Mouse (Mus musculus): ENCODE measurements around the gene Ubl7.

Gene Ubl7

GRCm38 (mm10) chr9:57912571-57912970 is 1.8 kb downstream of the Ubl7 start:
- in situ Hi-C loops (cut with MboI, MseI) = loop anchor here (5.0 kb wide), 1 partner anchor 50 kb away; no protein-coding TSS in a partner anchor

GRCm38 (mm10) chr9:57921491-57922060 is 10.8 kb downstream of the Ubl7 start:
- in situ Hi-C loops (cut with MboI, MseI) = no loop called here

DNA sequence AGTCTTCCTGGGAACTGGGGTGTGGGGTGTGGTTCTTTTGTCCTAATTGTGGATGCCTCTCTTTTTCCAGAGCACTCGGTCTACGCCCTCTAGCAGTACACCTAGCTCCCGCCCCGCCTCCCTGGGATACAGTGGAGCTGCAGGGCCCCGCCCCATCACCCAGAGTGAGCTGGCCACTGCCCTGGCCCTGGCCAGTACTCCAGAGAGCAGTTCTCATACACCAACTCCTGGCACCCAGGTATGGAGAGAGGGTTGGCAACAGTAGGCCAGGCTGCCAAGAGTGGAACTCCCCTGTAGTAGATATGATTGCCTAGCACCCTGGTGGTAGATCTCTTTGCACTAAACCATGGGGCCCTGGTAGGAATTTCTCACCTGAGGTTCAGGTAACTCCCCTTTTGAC is 11.6 kb downstream of the Ubl7 start:
- in situ Hi-C loops (cut with MboI, MseI) = no loop called here

DNA sequence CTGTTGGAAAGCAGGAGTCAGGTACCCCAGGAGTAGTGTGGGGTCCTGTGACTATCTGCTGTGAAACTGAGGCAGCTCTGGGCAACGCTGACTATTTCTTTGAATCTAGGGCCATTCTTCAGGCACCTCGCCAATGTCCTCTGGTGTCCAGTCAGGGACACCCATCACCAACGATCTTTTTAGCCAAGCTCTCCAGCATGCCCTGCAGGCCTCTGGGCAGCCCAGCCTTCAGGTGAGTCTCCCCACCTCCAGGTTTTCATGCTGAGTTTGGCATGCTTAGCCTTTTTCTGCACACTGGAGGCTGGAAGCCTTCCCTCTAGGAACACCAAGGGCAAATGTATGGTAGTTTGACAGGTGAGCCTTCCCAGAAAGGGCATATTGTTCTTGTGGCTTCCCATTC is 12.3 kb downstream of the Ubl7 start:
- in situ Hi-C loops (cut with MboI, MseI) = no loop called here

DNA sequence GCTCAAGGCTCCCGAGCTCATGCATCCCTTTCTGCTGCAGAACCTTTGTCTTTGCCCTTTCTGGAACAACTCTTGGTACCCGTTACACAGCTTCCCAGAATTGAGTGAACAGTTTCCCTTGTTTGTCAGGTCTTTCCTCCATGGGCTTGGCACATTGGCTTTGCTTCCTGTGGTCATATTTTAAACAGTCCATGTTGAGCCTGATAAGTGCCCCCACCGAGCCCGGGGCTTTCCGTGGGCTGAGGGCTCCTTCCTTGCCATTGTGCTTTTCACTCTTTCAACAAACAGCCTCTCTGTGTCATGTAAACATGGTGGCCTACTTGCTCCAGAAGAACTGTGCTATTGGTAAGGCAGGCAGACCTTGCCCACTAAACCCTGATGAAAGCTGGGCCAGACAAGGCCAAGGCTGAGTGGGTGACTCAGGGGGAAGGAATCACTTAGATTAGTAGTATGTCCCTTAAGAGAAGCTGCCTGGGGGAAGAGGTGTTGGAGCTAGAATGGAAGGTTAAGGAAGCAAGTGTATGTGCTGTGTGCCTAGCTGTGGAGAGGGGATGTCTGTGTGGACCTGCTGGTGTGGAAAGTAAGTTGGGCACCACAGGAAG is 20.5 kb downstream of the Ubl7 start:
- in situ Hi-C loops (cut with MboI, MseI) = no loop called here

- in situ Hi-C loops (cut with MboI, MseI) = no loop called here
Measured at GRCm38 (mm10) chr9:57932253-57932652, 21.5 kb downstream of the Ubl7 start.

DNA sequence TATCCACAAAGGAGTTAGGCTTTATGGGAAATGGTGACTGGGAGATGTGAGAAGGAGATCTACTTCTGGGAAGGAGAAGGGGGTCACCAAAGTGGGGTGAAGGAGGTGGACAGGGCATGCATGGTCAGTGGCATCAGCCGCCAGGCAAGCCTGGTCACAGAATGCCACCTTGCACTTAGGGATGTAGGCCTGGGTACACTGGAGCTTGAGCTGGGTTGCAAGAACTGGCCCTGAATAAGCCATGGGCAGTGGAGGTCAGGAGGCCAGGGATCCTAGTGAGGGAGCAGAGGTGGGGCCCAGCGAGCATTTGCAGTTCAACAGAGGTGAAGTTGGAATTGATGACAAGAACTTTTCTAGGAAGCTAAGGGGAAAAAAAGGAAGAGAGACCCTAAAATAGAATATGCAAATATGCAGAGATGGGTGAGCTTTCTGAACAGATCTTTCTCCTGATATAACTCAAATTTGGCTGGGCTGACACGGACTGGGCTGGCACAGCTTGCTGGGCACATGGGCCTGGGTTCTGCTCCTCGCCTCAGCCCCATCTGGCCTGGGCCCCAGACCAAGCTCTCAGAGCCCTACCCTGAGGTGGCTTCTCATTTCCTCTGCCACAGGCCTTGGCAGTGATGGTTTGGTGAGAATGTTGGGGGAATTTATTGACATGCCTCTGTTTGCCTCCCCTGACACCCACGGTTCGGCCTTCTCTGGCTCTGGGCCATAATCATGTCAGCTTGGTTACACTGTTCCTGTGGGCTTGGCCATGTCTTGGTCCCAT is 22.2 kb downstream of the Ubl7 start:
- in situ Hi-C loops (cut with MboI, MseI) = no loop called here

DNA sequence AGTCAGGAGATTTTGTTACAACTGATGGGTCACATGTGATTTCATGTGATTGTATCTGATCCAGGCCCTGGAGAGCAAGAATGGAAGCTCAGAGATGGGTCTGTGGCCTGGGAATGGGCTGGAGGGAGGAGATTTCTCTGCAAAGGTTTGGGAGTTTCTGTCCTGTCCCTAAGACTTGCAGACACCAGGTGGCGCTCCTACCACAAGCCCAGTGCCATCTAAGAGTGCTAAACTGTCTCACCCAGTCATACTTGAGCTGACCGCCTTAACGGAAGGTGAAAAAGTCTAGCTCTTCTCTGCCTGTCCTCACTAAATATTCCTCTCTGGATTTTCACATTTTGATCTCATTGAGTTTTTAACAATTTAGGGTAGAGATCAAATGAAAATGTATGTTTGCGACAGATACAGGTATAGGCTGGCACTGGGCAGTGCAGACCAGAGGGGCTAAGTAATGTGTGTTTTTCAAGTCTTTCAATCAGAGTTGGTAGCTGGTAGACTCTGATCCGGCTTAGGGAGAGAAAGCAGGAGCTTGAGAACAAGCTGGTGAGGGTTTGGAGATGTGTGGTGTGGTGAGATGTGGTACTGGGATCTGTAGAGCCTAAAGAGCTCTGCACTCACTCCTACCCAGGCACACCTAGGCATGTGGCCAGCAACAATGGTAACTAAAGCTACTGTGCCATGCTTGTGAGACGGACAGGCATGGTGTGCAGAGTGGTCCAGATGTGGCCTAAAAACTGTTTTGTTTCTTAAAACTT is 25.1 kb downstream of the Ubl7 start:
- in situ Hi-C loops (cut with MboI, MseI) = loop anchor here (5.0 kb wide), 2 partner anchors 56 to 74 kb away; no protein-coding TSS in a partner anchor

- in situ Hi-C loops (cut with MboI, MseI) = loop anchor here (5.0 kb wide), 2 partner anchors 55 to 75 kb away; no protein-coding TSS in a partner anchor
Measured at GRCm38 (mm10) chr9:57937171-57937570, 26.4 kb downstream of the Ubl7 start.

- in situ Hi-C loops (cut with MboI, MseI) = loop anchor here (5.0 kb wide), 2 partner anchors 55 to 75 kb away; no protein-coding TSS in a partner anchor
Measured at GRCm38 (mm10) chr9:57937651-57938050, 26.9 kb downstream of the Ubl7 start.

GRCm38 (mm10) chr9:57938225-57939055 is 27.7 kb downstream of the Ubl7 start:
- in situ Hi-C loops (cut with MboI, MseI) = loop anchor here (5.0 kb wide), 2 partner anchors 54 to 76 kb away; no protein-coding TSS in a partner anchor

- in situ Hi-C loops (cut with MboI, MseI) = loop anchor here (5.0 kb wide), 2 partner anchors 53 to 77 kb away; no protein-coding TSS in a partner anchor
Measured at GRCm38 (mm10) chr9:57939431-57940348, 28.9 kb downstream of the Ubl7 start, which contains the start of gene Sema7a. TSS of gene Sema7a (plus strand) at chr9:57940112.

GRCm38 (mm10) chr9:57940349-57940794 is 29.6 kb downstream of the Ubl7 start:
- in situ Hi-C loops (cut with MboI, MseI) = no loop called here

DNA sequence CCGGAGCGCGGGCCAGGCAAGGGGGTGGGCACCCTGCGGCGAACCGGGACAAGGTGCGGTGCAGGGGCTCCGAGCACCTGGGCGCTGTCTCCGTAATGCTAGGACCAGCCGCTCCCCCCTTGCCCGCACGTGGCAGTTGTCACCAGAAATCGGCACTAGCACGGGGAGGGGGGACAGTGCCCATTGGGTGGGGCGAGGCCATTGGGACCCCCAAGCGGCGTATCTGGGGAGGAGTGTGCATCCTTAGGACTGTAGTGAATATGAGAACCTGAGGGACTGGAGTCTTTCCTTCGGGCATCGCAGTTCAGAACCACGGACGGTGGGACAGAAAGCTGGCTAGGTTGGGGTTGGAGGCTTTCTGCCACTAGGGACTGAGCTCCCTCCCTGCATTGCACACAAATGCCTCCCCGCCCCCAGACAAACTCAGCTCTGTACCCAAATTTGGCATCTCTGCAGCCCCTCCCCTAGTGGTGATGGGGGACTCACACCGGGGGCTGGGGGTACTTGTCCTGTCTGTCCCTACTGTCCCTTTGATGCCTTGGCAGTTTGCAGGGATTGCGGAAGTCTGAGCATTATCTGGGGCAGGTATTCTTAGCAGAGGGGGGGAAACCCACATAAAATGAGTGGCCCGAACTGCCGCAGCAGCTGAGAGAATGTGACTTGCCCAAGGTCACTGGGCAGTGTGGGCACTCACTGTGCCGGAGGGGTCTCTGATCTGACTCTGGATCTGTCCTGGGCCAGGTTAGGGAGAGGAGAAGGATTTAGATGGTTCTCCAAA is 30.3 kb downstream of the Ubl7 start:
- in situ Hi-C loops (cut with MboI, MseI) = no loop called here

DNA sequence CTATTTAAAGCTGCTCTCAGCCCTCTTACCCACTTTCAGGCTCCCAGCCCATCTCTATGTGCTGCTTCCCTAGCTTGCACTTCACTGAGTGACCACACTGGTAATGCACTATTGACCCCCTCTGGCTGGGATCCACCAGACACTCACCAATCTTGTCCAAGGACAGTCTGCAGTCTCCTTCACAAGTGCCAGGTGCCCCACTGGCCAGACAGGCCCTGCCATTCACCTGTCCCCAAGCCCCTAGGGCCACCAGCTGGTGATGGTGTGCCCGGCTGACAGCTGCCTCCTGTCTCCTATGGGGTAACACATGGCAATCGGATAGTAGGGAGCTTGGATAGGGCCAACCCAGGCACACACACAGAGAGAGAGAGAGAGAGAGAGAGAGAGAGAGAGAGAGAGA is 31.3 kb downstream of the Ubl7 start:
- in situ Hi-C loops (cut with MboI, MseI) = no loop called here

GRCm38 (mm10) chr9:57943067-57943466 is 32.3 kb downstream of the Ubl7 start:
- in situ Hi-C loops (cut with MboI, MseI) = no loop called here

DNA sequence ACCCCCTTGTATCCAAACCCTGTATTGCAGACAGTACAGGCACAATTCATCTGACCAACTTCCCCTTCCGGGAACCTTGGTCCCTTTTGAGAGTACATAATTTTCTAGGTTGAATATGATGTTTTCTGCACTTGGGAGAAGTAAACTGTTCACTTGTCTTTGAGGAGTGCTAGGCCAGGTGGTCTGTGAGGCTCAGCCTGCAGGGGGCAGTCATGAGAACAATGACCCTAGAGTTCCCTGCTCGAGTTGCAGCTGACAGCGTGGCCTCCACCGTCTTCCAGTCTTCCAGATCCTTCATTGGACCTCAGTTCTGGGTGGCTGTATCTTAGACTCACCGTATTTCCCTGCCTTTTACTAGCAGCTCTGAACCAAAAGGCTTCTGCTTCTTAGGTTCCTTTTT is 33.8 kb downstream of the Ubl7 start:
- in situ Hi-C loops (cut with MboI, MseI) = no loop called here

DNA sequence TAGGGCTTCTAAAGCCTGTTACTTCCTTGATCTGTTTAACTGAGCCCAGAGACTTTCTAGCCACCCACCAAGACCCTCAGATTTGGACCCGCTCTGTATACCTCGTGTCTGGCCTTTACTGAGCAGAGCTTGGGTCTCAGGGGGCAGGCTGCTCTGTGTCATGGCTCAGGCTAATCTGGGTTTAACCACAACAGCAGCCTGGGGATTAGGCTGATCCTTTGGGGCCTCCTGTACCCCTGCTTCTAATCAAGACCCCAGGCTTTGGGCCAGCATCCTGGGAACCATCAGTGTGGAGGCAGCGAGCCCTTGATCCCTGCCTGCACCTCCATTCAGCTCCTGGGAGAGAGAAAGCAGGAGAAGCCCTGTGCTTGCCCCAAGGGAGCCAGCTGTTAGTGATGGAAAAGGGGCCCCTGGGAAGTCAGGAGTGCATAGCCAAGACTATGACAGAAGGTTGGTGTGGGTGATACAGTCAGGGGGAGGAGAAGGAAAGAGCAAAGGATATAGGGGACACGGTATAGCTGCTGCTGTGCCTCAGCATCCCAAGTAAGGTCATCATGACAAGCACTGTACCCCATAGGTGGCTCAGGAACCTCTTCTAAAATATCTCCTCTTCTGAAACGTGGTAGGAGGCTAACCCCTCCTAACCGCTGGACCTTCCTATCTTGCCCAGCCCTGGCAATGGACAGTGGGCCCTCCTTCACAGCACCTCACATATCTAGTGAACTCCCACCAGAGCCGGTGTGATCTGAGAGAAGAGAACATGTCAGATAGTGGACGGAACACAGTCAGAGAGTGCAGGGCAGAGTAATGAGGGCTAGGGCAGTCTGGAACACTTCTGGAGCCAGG is 35.2 kb downstream of the Ubl7 start:
- in situ Hi-C loops (cut with MboI, MseI) = no loop called here

Data from regulatory T cell (primary cell).